23 mouse cellular contexts compared by ENCODE assay signal in genomic region chr11:86945933-86946332, GRCm38 (mm10). TPM values are rescaled to one million over a fixed set of nuclear protein-coding genes. Genes with fewer than 3 reads are reported as not detected.
A peak's percentile ranks its signal among the peaks of the same experiment; 100 is the strongest.
DNase-seq lines count a peak whose midpoint lies in the region; ATAC-seq lines count a peak whose summit lies in the region.
"Had no signal": no experiment of that assay in that cellular context is flagged by ENCODE, and none has a peak within 500 bp of the region (broad histone marks: within the 10 kb centered on the region; RNA-seq: fewer than 3 reads in every experiment).

No protein-coding gene starts in this region.

- H3K4me3 ChIP-seq in heart, embryonic 16.5 days (ENCODE audit: low read length) = no peak overlapping the region
- H3K4me3 ChIP-seq in midbrain, embryonic 12.5 days = no peak overlapping the region
- H3K4me3 ChIP-seq in midbrain, embryonic 15.5 days = no peak overlapping the region
- H3K4me3 ChIP-seq: forebrain, embryonic 10.5 days; hindbrain, embryonic 15.5 days; kidney, embryonic 15.5 days; limb, embryonic 13.5 days; liver, embryonic 13.5 days; myocyte; stomach, embryonic 15.5 days had no signal

- peak overlapping the region; percentile 26; the same call in 1 of the 2 replicates for H3K4me2 ChIP-seq in heart, embryonic 16.5 days (ENCODE audit: low read depth, low read length)
- H3K4me2 ChIP-seq in midbrain, embryonic 12.5 days (replicated peaks) = no peak overlapping the region
- H3K4me2 ChIP-seq in midbrain, embryonic 15.5 days = no peak overlapping the region
- H3K4me2 ChIP-seq: hindbrain, embryonic 15.5 days; kidney, embryonic 15.5 days; limb, embryonic 13.5 days; liver, embryonic 13.5 days; lung, embryonic 14.5 days; stomach, embryonic 15.5 days had no signal

- H3K36me3 ChIP-seq in heart, embryonic 16.5 days (ENCODE audit: control insufficient read depth, insufficient read depth) = peaks cover 37% of the 10 kb centered on the region
- H3K36me3 ChIP-seq in midbrain, embryonic 12.5 days = peaks cover 17% of the 10 kb centered on the region
- no peaks in the 10 kb centered on the region; the same call in 1 of the 2 replicates for H3K36me3 ChIP-seq in midbrain, embryonic 15.5 days (replicated peaks)
- H3K36me3 ChIP-seq: hindbrain, embryonic 15.5 days; liver, embryonic 13.5 days; stomach, embryonic 15.5 days had no signal

- H3K27me3 ChIP-seq in heart, embryonic 16.5 days (ENCODE audit: control insufficient read depth, insufficient read depth, low read length) = no peaks in the 10 kb centered on the region
- no peaks in the 10 kb centered on the region for H3K27me3 ChIP-seq in midbrain, embryonic 12.5 days
- no peaks in the 10 kb centered on the region for H3K27me3 ChIP-seq in midbrain, embryonic 15.5 days (replicated peaks)
- H3K27me3 ChIP-seq: hindbrain, embryonic 15.5 days; kidney, embryonic 15.5 days; limb, embryonic 13.5 days; liver, embryonic 13.5 days; stomach, embryonic 15.5 days had no signal

- ATAC-seq in heart, embryonic 16.5 days (replicated peaks; ENCODE audit: extremely low read depth, insufficient read depth, low FRiP score) = peak; percentile 34; the same call in 1 of the 2 replicates
- ATAC-seq in midbrain, embryonic 12.5 days (ENCODE audit: low FRiP score, low read depth) = no peak
- no peak for ATAC-seq in midbrain, embryonic 15.5 days (replicated peaks)

- 66% methylated on average over 6 of the region's 6 CpGs for WGBS in heart, embryonic 16.5 days
- 87% methylated on average over 6 of the region's 6 CpGs for WGBS in midbrain, embryonic 12.5 days
- WGBS in midbrain, embryonic 15.5 days = 85% methylated on average over 6 of the region's 6 CpGs

- peaks cover 49% of the 10 kb centered on the region for H3K4me1 ChIP-seq in heart, embryonic 16.5 days (ENCODE audit: control insufficient read depth, insufficient read depth, low read length)
- peaks cover 17% of the 10 kb centered on the region for H3K4me1 ChIP-seq in midbrain, embryonic 12.5 days
- H3K4me1 ChIP-seq in midbrain, embryonic 15.5 days = peaks cover 11% of the 10 kb centered on the region
- H3K4me1 ChIP-seq: liver, embryonic 13.5 days had no signal

- no peak overlapping the region; the same call in 1 of the 2 replicates for H3K9ac ChIP-seq in heart, embryonic 16.5 days (ENCODE audit: low read length)
- H3K9ac ChIP-seq in midbrain, embryonic 12.5 days (replicated peaks) = no peak overlapping the region
- no peak overlapping the region for H3K9ac ChIP-seq in midbrain, embryonic 15.5 days
- H3K9ac ChIP-seq: hindbrain, embryonic 15.5 days; kidney, embryonic 15.5 days; limb, embryonic 13.5 days; liver, embryonic 13.5 days; lung, embryonic 14.5 days; stomach, embryonic 15.5 days had no signal

- H3K9me3 ChIP-seq in heart, embryonic 16.5 days (replicated peaks; ENCODE audit: control insufficient read depth, low read length) = no peaks in the 10 kb centered on the region
- H3K9me3 ChIP-seq in midbrain, embryonic 12.5 days = no peaks in the 10 kb centered on the region
- no peaks in the 10 kb centered on the region for H3K9me3 ChIP-seq in midbrain, embryonic 15.5 days
- H3K9me3 ChIP-seq: forebrain, embryonic 10.5 days; hindbrain, embryonic 15.5 days; kidney, embryonic 15.5 days; limb, embryonic 13.5 days; liver, embryonic 13.5 days; stomach, embryonic 15.5 days had no signal

- peak; percentile 95 for DNase-seq in heart, adult 11 months
- no peak for DNase-seq in heart, postnatal 36 days
- DNase-seq in heart, postnatal 4 days = no peak
- no peak for DNase-seq in testis, postnatal 14 days (ENCODE audit: low spot score)
- DNase-seq: adrenal gland, postnatal 25 days; B cell, adult 2 months; cerebellum, adult 11 months; gastrocnemius, postnatal 14 days; kidney, postnatal 4 days; liver, embryonic 13.5 days; lung, embryonic 14.5 days; lung, postnatal 36 days; retina, postnatal 1 day; thymus, adult 2 months had no signal

- peak overlapping the region; percentile 77 for H3K27ac ChIP-seq in heart, embryonic 16.5 days (ENCODE audit: low read length)
- peak overlapping the region; percentile 75; the same call in 1 of the 2 replicates for H3K27ac ChIP-seq in midbrain, embryonic 12.5 days (replicated peaks)
- H3K27ac ChIP-seq in midbrain, embryonic 15.5 days = no peak overlapping the region
- H3K27ac ChIP-seq: kidney, embryonic 15.5 days; limb, embryonic 13.5 days; liver, embryonic 13.5 days; stomach, embryonic 15.5 days had no signal

- intact Hi-C loops in heart, postnatal 36 days (cut with DNase I) = no loop called here

RNA-seq across cellular contexts. Expression of gene Ypel2, which starts 47.6 kb away (rescaled TPM):
- total RNA-seq in heart, postnatal 36 days (2021) = 10 to 100 TPM; 11.1 to 31.6 TPM
- polyA plus RNA-seq in heart, embryonic 16.5 days (2015; fragmentation: Nextera tagmentation; extraction: Ambion mirVana) = 22.5 and 24.2 TPM in 2 replicates
- total RNA-seq in heart, postnatal 4 days (2021) = 10 to 100 TPM; 18.9 to 22.7 TPM
- polyA plus RNA-seq in midbrain, embryonic 12.5 days (2016; fragmentation: Nextera tagmentation; extraction: Ambion mirVana) = 10.0 and 10.3 TPM in 2 replicates
- 6.6 and 6.8 TPM in 2 replicates for polyA plus RNA-seq in midbrain, embryonic 15.5 days (2015; fragmentation: Nextera tagmentation; extraction: Ambion mirVana)
